Mouse (Mus musculus) c-Kit-positive CD71-positive TER-119-negative erythroid progenitor cells, embryonic 14.5 days (primary cell): ENCODE measurements around the gene Zmynd15.
"Not testable (repeated sequence)": the region's sequence is repeated elsewhere in the genome, so short reads cannot be mapped to it uniquely, and the experiment has no call there.

Experiments used
- DNase-seq: peaks from one replicate; pipeline ENCODE4 v3.0.0-alpha.2; 2013; ENCODE audit warnings: low read depth

The Zmynd15 gene

DNA sequence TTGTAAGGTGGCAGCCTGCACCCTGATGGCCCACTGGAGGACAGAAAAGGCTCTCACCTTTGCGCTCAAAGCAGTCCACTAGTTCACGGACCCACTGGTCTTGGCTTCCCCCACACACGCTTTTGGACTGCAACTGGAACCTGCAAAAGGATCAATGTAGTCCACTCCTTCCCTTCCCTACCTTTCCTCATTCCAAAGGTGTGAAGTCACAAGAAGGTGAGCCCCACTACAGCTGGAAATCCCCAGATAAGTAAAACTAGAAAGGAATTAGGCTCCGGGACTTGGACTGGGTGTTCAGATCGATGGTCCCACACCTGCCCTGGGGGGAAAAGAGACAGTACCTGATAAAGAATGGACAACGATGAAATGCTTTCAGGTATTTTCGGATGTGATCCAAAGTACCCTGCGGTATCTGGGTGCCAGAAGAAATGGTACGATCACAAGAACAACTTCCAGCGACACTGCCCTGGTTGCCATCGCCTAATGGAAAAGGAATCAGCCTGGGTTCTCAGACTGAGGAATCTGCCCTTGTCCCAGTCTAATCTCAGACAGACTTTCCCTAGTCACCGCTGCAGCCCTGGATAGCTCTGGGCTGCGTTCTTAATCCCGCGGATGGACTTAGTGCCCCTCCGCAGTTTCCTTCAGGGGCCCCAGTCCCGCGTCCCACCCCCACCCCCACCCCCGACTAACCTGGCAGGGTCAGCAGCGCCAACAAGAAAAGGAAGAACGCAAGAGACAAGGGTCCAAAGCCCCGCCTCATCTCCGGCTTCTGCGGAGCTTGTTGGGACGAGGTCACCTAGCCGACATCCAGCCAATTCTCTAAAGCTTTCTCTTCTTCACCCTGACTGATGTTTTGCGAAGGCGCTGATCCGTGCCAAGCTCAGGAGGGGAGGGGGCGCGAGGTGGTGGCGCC lies at the start of gene Zmynd15:
TSS of gene Zmynd15 (plus strand) at position 746 of the 913 bp plus-strand sequence.
- no peak for DNase-seq

DNA sequence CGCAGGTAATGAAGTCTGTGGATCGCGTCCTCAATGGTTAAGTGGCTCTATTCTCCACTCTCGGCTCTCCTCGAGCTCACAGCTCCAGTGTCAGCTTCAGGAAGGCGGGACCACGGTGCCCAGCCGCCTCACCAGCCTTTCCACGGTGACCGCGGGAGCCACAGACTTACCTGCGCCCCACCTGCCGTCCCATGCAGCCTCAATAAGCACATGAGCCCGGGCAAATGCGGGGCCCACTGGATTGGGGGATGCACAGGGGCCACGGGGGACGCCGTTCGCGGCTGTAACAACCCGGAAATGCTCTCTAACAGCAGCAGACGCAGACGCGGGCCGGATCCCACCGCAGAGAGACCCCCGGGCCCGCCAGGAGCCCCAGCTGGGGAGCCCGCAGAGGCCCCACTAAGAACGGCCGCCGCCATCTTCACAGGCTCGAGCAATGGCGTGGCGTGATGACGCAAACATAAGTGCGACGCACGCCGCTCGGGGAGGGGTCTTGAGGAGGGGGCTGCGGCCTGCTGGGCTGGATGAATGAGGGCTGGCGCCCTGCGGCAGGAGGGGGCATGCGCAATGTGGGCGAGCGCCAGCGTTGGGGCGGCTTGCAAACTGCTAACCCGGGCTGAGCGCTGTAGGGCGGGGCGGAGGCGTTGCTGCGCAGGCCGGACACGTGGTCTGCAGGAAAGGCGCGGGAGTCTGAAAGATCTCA lies 49.5 kb upstream of the Zmynd15 start, which contains the start of gene Pelp1:
TSS of gene Pelp1 (minus strand) at position 438 of the 703 bp plus-strand sequence.
- peak; percentile 66 for DNase-seq

DNA sequence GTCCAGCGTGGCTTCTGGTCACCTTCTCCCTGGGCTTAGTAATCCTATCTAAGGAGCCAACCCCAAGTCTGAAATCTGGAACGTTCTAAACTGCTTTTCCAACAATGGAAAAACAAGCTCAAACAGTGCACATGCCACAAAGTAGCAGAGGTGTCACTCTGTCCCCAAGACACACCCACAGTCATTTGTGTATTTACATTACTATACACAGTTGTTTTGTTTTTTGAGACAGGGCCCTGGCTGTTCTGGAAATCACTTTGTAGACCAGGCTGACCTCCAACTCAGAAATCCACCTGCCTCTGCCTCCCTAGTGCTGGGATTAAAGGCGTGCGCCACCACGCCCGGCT lies 49.0 kb upstream of the Zmynd15 start:
- no peak for DNase-seq

DNA sequence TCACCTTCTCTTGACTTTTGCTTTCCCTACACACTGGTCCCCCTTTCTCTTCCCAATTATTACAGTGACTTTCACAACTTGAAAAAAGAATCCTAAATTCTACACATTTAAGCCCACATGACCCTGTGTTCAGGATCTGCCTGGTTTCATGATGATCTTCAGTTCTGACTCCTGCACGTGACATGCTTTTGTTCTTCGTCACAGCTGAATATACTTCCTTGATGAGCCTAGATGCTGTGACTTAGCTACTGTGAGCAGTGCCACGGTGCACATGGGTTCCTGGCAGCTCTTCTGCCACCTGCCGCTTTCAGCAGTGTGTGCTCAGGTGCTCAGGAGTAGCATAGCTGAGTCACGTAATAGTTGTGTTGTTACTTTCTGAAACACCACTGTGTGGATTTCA lies 46.6 kb upstream of the Zmynd15 start:
- no peak for DNase-seq

DNA sequence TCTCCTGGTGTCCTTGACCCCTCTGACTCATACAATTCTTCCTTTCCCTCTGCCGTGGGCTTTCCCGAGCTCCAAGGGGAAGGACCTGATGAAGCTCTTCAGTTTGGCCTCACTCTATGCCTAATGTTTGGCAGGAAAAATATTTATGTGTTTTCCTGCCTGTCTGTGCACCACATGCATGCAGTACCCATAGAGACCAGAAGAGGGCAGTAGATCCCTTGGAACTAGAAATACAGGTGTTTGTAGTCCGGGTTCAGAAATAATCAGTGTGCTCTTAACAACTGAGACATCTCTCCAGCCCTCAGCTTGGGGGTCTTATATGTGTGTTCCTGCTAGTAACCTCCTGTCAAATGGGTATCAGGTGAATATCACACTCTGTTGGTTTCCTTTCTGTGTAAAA lies 45.3 kb upstream of the Zmynd15 start:
- DNase-seq: peak; percentile 66

DNA sequence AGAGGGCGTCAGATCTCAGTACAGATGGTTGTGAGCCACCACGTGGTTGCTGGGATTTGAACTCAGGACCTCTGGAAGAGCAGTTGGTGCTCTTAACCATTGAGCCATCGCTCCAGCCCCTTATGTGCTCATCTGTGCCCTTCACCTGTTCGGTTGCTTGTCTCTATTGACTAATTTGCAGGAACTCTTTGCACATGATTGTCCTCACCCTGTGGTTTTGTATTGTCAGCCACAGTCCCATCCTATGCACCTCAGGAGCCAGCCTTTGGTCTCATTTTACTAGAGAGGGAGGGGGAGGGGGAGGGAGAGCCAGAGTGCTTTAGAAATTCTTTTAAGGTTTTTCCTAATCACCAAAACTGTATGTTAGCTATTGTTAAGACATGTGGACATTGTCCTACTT lies 41.0 kb upstream of the Zmynd15 start:
- DNase-seq: no peak

DNA sequence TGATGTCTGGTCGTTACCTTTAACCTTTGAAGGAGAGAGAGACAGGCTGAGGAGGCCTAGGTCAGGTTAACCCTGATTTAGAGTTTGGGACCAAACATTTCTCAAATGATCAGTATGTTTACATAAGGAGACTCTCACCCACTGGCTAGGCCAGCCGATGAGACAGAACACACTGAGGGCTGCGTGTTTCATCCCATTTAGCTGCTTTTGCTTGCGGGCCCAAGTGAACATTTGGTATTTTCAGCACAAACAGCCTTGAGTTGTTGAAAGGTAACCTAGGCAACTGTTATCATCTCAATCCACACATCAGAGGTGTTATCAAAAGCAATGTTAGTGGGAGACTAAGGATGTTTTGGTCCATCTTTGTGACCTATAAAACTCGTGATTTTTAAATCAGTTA lies 39.7 kb upstream of the Zmynd15 start:
- no peak for DNase-seq

DNA sequence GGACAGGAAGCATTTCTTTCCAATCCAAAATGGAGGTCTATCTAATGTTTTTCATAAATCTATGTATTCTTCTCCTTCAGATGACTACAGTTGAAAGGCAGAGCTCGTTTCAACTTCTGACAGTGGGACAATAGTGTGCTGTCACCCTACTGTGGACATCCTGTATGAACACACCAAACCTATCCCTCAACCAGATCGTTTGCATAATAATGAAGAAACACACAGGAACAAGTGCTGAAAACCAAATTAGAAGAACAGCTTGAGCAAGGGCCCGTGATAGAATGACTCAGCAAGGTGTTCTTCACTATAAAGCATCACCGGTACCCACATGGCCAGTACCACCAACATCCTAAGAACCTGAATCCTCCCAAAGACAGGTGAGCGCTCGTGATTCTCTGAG lies 32.6 kb upstream of the Zmynd15 start:
- DNase-seq: not testable (repeated sequence)

DNA sequence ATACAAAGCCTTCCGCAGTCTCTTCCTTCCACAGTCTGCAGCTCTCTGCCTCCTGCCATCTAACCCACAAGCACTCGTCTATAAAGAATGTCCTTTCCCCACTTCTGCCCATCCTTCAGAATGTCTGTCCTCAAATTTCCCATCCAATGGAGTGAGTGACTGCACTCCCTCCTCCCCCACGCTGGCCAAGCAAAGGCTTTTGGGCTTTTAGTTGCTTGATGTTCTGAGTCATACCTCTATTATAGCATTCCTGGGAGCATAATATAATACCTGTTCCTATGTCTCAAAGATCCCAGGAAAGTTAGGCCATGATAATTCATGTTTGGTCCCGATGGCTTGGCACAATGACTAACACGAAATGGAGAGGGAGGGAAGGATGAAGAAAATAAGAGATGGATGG lies 27.7 kb upstream of the Zmynd15 start:
- DNase-seq: no peak

DNA sequence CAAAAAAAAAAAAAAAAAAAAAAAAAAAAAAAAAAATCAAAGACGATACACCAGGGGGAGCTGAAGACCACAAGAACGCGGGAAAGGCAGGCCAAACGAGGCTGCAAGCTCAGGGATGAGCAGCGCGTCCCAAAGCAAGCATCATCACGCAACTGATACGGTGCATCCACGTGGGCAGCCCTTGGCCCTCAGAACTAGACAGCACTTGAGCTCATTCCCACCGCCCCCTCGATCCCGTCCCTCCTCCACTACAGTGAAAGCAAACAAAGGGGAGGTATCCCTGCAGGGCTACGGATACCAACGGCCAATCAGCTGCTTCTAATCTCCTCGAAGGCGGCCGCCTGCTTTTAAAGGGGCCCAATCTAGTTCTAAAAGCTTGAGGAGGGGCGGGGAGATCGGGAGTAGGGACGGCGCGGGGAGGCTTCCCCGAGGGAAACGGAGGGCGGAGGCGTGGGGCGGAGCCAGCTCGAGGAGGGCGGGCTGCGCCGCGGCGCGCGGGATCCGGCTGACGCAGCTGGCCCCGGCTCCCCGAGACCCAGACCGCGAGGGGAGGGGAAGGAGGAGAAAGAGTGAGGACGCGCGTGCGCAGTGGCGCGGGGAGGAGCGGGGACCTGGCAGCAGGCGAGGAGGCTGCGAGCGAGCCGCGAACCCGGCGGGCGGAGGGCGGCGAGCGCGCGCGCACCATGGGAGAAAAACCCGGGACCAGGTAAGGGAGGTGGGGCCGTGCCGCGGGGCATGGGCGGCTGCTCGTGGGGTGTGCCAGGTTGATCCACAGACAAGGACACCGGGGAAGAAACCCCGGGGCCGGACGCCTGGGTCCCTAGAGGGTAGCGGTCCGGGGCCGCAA lies 27.0 kb upstream of the Zmynd15 start, which contains the start of gene Arrb2:
TSS of gene Arrb2 (plus strand) at position 588 of the 847 bp plus-strand sequence.
- peak; percentile 93 for DNase-seq

DNA sequence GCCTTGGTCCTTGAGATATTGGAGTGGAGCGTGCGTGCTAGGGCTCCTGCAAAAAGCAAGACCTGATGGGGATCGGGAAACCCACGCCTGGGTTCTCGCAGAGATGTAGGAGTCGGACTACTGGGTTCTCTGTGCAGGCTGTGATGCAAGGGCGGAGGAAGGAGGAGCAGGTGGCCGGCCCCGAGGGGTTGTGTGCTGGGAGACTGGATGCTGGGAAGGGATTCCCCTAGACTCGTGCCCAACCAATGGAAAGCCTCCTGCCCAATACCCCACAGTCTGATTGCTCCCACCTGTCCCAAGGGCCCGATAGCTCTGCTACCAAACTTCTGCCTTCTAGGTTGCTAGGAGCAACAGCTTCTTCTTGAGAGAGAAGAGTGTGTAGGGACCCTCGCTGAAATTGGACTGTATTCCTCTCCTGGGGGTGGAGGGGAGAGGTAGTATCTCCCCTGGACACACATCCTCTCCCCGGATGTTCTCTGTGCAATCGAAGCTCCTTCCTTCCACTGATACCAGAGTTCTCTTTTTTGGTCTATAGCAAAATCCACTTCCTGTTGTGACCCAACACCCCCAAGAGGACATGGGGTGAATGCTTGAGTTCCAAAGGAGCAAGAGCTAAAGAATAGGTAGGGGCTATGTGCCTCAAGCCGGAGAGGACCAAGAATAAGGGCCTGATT lies 26.2 kb upstream of the Zmynd15 start:
- no peak for DNase-seq

DNA sequence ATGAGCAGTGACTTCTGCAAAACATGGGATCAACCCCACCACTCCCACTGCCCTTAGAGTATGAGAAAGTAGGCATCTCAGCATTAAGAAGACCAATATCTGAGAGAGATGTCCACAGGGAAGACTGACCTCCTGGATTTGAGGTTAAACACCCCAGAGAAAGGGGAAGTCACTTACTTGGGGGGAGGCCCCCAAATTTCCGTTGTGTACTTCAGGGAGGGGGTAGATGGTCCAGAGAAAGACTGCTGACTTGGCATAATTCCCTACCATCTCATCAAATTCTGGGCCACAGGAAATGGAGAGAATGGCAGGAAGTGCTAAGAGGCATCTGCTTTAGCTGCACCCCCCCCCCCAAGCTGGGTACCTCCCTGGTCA lies 25.7 kb upstream of the Zmynd15 start:
- DNase-seq: no peak

DNA sequence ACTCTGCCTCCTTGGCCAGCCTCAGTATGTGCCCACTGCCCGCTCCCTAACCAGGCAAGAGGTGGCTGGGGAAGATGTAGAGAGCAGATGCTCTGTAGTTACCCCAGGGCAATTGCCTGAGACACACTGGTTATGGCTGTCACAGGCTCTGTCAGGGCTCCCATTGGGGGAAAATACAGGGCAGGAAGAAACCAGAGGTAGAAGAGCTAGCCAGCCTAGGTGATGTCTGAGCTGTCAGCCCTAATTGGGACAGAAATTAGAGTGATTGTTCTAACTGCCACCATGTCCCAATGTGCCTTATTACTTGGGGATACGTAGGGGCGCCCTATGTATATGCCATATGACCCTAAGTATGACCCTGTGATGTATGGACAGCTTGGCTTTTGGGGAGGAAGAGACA lies 25.3 kb upstream of the Zmynd15 start:
- DNase-seq: no peak

DNA sequence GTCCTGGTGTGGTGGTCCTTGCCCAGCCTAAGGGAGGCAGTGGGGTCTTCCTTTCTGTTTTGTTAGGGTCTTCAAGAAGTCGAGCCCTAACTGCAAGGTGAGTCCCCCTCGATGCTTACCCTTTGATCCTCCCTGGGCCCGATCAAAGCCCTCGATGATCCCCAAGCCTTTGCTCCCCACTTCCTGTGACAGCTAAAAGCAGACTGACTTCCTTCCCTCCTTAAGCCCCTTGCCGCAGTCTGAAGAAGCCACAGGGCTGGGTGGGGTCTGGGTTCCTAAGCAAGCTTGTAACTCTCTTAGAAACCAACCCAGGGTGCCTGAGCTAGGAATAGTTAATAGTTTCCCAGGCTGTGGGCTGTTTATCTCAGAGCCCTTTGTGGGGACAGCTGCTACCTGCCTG lies 23.8 kb upstream of the Zmynd15 start:
- DNase-seq: no peak

DNA sequence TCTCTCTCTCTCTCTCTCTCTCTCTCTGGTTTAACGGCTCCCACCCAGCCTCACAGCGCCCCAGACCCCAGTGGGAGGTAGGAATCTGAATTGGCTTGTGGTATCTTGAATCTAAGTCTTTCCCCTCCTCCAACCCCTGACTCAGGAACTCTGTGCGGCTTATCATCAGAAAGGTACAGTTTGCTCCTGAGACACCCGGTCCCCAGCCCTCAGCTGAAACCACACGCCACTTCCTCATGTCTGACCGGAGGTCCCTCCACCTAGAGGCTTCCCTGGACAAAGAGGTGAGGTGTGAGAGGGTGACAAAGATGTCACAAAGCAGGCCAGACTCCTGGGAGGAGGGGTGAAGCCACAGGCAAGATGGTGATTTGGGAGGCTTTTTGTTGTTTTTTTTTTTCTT lies 21.8 kb upstream of the Zmynd15 start:
- no peak for DNase-seq

DNA sequence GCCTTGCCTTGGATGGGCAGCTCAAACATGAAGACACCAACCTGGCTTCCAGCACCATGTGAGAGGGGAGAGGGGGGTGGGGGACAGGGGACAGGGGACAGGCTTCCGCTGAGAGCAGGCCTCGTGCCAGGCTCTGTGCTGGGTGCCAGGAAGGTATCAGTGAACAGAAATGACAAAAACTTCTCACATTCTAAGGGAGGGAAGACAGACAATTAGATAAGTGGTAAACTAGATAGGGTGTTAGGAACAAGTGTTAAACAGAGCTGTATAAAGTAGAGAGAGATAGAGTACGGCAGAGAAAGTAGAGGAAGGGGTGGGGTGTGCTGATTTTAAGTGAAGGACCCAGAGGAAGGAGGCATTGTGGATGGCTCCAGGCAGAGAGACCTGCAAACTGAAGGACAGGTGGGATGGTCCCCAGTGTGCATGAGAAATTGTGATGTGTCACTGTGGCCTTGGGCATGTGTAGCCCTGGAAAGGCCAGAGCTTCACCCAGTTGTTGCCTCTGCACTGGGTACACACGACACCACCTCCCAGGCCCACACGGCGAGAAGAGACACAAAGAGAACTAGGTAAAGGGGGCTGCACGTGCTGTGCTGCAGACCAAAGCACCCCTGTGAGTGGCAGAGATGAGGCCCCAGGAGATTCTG lies 20.4 kb upstream of the Zmynd15 start:
- DNase-seq: no peak

DNA sequence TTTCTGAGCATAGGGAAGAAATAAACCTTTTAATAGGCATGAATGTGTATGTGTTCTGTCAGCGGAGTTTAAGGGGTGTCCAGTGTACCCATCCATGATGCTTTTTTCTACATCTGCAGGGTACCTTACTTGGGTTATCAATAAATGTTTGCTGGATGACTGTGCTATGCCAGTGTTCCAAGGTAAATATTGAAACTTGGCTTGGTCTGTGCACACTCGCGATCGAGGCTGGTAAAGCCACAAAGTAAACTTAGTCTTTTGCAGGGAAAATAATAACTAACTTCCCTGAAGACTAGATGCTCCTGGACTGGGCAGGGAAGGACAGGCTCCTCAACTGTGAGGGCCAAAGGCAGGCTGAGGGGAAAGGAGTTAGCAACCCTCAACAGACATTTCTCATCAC lies 18.6 kb upstream of the Zmynd15 start:
- DNase-seq: no peak

DNA sequence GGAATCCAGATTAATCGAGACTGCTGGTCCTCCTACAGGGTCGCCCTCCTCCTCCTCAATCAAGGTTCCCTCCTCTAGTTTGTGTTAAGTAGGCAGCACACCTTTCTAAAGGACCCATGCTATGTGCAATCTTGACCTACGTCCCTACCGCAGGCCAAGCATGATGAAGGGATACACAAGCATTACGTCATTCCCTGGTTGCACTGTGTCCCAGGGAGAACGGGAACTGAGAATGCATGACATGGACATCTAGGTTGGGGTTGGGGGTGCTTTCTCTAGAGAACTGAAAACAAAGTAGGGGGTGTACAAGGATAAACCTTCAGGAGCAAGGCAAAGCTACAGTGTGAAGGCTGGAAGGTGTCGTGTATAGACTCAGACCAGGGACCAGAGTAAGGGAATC lies 17.4 kb upstream of the Zmynd15 start:
- no peak for DNase-seq

DNA sequence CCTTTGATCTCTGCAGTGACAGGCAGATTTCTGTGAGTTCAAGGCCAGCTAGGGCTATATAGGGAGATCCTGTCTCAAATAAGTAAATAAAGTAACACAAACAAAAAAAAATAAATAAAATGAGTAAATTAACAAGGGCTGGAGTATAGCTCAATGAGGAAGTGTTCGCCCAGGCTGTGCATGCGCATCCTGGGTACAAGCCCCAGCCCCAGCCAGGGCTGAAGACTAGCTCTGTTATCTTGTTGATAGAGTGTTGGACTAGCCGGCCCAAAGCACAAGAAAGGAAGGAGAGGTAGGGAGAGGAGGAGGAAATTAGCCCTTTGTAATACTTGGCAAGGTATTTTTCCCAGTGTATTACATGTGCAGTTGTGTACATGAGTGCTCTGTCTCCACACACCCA lies 15.3 kb upstream of the Zmynd15 start:
- DNase-seq: no peak

DNA sequence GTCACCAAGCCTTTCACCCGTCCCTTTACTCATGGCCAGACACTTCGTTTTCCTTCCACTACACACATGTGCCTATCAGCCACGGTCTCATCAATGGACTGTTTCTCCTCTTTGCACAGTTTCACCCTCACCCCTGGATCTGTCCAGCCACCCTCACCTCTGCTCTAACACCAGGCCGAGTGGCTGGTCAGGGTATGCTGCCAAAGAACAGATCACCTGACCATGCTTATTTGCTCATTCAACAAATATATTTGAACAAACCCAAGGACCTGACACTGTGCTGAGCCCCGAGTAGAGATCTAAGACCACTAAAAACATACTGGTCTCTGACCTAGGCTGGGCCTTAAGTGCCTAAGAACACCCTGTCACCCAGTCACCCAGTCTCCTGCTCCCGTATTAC lies 14.6 kb upstream of the Zmynd15 start:
- no peak for DNase-seq

DNA sequence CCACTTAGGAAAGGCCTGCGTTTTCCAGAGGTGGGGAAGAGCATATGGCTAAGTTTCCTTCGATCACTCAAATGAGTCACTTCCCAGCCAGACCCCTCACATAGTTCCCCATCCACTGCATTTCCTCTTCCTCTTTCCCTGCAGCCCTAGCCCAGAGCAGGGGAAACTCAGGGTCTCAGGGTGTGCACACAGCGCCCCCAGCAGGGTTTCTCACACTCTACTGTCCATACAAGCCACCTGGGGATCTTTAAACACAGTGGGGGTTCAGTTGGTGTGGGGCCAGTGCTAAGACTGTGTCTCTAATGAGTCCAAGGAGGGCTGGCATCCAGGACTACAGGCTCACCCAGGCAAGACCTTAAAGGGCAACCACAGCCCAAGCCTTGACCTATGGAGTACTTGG lies 12.5 kb upstream of the Zmynd15 start:
- DNase-seq: no peak
